In the genomic region with DNA sequence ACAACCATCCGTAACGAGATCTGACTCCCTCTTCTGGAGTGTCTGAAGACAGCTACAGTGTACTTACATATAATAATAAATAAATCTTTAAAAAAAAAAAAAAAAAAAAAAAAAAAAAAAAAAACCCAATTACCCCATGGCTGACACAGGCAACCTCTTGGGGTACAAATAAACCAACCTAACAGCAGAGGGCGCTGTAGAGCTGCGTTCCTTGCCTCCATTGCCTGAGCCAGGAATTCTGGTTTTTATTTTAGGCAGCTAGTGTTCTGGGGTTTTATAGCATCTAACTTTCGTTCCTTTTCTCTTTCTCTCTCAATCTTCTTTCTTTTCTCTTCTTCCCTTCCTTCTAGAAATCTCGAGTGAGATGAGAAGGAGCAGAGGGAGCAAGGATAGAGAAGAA, we compare ENCODE assay signal across 8 mouse cellular contexts. TPM values are rescaled to one million over a fixed set of nuclear protein-coding genes. Genes with fewer than 3 reads are reported as not detected.
A peak's percentile ranks its signal among the peaks of the same experiment; 100 is the strongest.
DNase-seq lines count a peak whose midpoint lies in the region; ATAC-seq and TF ChIP-seq lines count a peak whose summit lies in the region.
"Not testable (repeated sequence)": the region's sequence is repeated elsewhere in the genome, so short reads cannot be mapped to it uniquely, and the experiment has no call there.

No protein-coding gene starts in this region.

- not testable (repeated sequence) for H3K27ac ChIP-seq in limb, embryonic 10.5 days; stomach, postnatal 0 days (replicated peaks)

- H3K9me3 ChIP-seq in limb, embryonic 10.5 days (replicated peaks); stomach, postnatal 0 days (ENCODE audit: control insufficient read depth, low read length): not testable (repeated sequence)

- DNase-seq in B cell, adult 2 months: peak; percentile 83
- peak; percentile 87 for DNase-seq in adrenal gland, postnatal 10 days
- DNase-seq in embryo, embryonic 10 days (ENCODE audit: low spot score): peak; percentile 93
- peak; percentile 87 for DNase-seq in kidney, adult 9 months
- DNase-seq in limb, embryonic 10.5 days (ENCODE audit: low spot score): peak; percentile 74
- peak; percentile 93 for DNase-seq in naive thymus-derived CD4-positive, alpha-beta T cell, adult 2 months (ENCODE audit: low read depth)
- peak; percentile 79 for DNase-seq in stomach, postnatal 0 days (ENCODE audit: low spot score)

- WGBS in limb, embryonic 10.5 days: 24% methylated on average over 6 of the region's 6 CpGs
- WGBS in stomach, postnatal 0 days: 7% methylated on average over 4 of the region's 6 CpGs

- not testable (repeated sequence) for H3K27me3 ChIP-seq in limb, embryonic 10.5 days (ENCODE audit: low read depth, poor library complexity, severe bottlenecking); stomach, postnatal 0 days (ENCODE audit: control insufficient read depth, insufficient read depth, low read length)

- not testable (repeated sequence) for H3K4me2 ChIP-seq in stomach, postnatal 0 days (replicated peaks; ENCODE audit: low read depth)

- ATAC-seq in granulocyte monocyte progenitor cell, adult 5-6 weeks (replicated peaks; ENCODE audit: poor library complexity, severe bottlenecking): peak; percentile 54
- ATAC-seq in stomach, postnatal 0 days (ENCODE audit: low FRiP score, low TSS enrichment): not testable (repeated sequence)

- not testable (repeated sequence) for H3K36me3 ChIP-seq in limb, embryonic 10.5 days; stomach, postnatal 0 days (ENCODE audit: control insufficient read depth, insufficient read depth, low read length)

- not testable (repeated sequence) for H3K9ac ChIP-seq in stomach, postnatal 0 days (ENCODE audit: low read length)

- not testable (repeated sequence) for H3K4me1 ChIP-seq in limb, embryonic 10.5 days; stomach, postnatal 0 days (replicated peaks; ENCODE audit: control insufficient read depth, insufficient read depth)

- not testable (repeated sequence) for TF ChIP-seq EP300 in stomach, postnatal 0 days (optimal IDR thresholded peaks at IDR 0.05)

- TF ChIP-seq CTCF in stomach, postnatal 0 days (IDR thresholded peaks at IDR 0.05; ENCODE audit: low read depth): peak; percentile 78

- not testable (repeated sequence) for H3K4me3 ChIP-seq in limb, embryonic 10.5 days; stomach, postnatal 0 days (ENCODE audit: low read depth, low read length)

RNA-seq across cellular contexts. Expression of a gene that starts 4.7 kb away (rescaled TPM):
- total RNA-seq in adrenal gland, postnatal 10 days (2021): 10 to 100 TPM; 16.9 to 20.1 TPM
- total RNA-seq in granulocyte monocyte progenitor cell, adult 5-6 weeks (2014; fragmentation: Nextera tagmentation): 5.5 and 6.3 TPM in 2 replicates
- total RNA-seq in granulocyte monocyte progenitor cell, adult 5-6 weeks (2017): 7.9 and 9.5 TPM in 2 replicates
- 3.5 and 4.4 TPM in 2 replicates for polyA plus RNA-seq in limb, embryonic 10.5 days (2016; fragmentation: Nextera tagmentation; extraction: Ambion mirVana)
- polyA plus RNA-seq in stomach, postnatal 0 days (2015; fragmentation: Nextera tagmentation; extraction: Ambion mirVana): 1.3 and 1.7 TPM in 2 replicates

RNA-seq across cellular contexts. Expression of a gene that starts 5.8 kb away (rescaled TPM):
- 1 to 10 TPM; 3.0 to 3.4 TPM for total RNA-seq in adrenal gland, postnatal 10 days (2021)
- total RNA-seq in granulocyte monocyte progenitor cell, adult 5-6 weeks (2014; fragmentation: Nextera tagmentation): 0.71 TPM in 1 of 2 replicates, not detected in the other
- total RNA-seq in granulocyte monocyte progenitor cell, adult 5-6 weeks (2017): 0.10 and 0.17 TPM in 2 replicates
- 0.10 and 0.11 TPM in 2 replicates for polyA plus RNA-seq in limb, embryonic 10.5 days (2016; fragmentation: Nextera tagmentation; extraction: Ambion mirVana)
- polyA plus RNA-seq in stomach, postnatal 0 days (2015; fragmentation: Nextera tagmentation; extraction: Ambion mirVana): 0.17 and 0.23 TPM in 2 replicates

RNA-seq across cellular contexts. Expression of a gene that starts 42.1 kb away (rescaled TPM):
- 10 to 100 TPM; 40.1 to 52.8 TPM for total RNA-seq in adrenal gland, postnatal 10 days (2021)
- 26.6 and 36.0 TPM in 2 replicates for total RNA-seq in granulocyte monocyte progenitor cell, adult 5-6 weeks (2014; fragmentation: Nextera tagmentation)
- total RNA-seq in granulocyte monocyte progenitor cell, adult 5-6 weeks (2017): 25.7 and 26.6 TPM in 2 replicates
- polyA plus RNA-seq in limb, embryonic 10.5 days (2016; fragmentation: Nextera tagmentation; extraction: Ambion mirVana): 64.9 and 66.1 TPM in 2 replicates
- 28.2 and 28.8 TPM in 2 replicates for polyA plus RNA-seq in stomach, postnatal 0 days (2015; fragmentation: Nextera tagmentation; extraction: Ambion mirVana)

RNA-seq across cellular contexts. Expression of a gene that starts 57.7 kb away (rescaled TPM):
- total RNA-seq in adrenal gland, postnatal 10 days (2021): 10 to 100 TPM; 30.9 to 32.3 TPM
- total RNA-seq in granulocyte monocyte progenitor cell, adult 5-6 weeks (2014; fragmentation: Nextera tagmentation): 9.7 and 13.0 TPM in 2 replicates
- total RNA-seq in granulocyte monocyte progenitor cell, adult 5-6 weeks (2017): 3.4 and 4.0 TPM in 2 replicates
- polyA plus RNA-seq in limb, embryonic 10.5 days (2016; fragmentation: Nextera tagmentation; extraction: Ambion mirVana): 3.5 and 3.9 TPM in 2 replicates
- 4.3 and 4.6 TPM in 2 replicates for polyA plus RNA-seq in stomach, postnatal 0 days (2015; fragmentation: Nextera tagmentation; extraction: Ambion mirVana)
